Mouse (Mus musculus): ENCODE data around the gene Olfr10.
A peak's percentile ranks its signal among the peaks of the same experiment; 100 is the strongest.
"Not testable (repeated sequence)": the region's sequence is repeated elsewhere in the genome, so short reads cannot be mapped to it uniquely, and the experiment has no call there.

Olfr10 gene

GRCm38 (mm10) chr11:49304441-49304840, at the start of gene Olfr10:
Gene Olfr10, plus strand, starts transcription at chr11:49304741.
- no peak for DNase-seq

- DNase-seq = no peak
These were observed 45.2 kb upstream of the Olfr10 start for GRCm38 (mm10) chr11:49259296-49259695.

GRCm38 (mm10) chr11:49259829-49260228, 44.7 kb upstream of the Olfr10 start:
- no peak for DNase-seq

- peak; percentile 86 for DNase-seq
These were observed 43.8 kb upstream of the Olfr10 start for GRCm38 (mm10) chr11:49260598-49261312.

- peak; percentile 73 for DNase-seq
These were observed 43.2 kb upstream of the Olfr10 start for GRCm38 (mm10) chr11:49261313-49261855.

GRCm38 (mm10) chr11:49262286-49262685, 42.3 kb upstream of the Olfr10 start:
- DNase-seq = no peak

GRCm38 (mm10) chr11:49263149-49263548, 41.4 kb upstream of the Olfr10 start:
- DNase-seq = no peak

GRCm38 (mm10) chr11:49264081-49264480, 40.5 kb upstream of the Olfr10 start:
- no peak for DNase-seq

GRCm38 (mm10) chr11:49264622-49265021, 39.9 kb upstream of the Olfr10 start:
- no peak for DNase-seq

- no peak for DNase-seq
These were observed 39.4 kb upstream of the Olfr10 start for GRCm38 (mm10) chr11:49265101-49265500.

GRCm38 (mm10) chr11:49266671-49267070, 37.9 kb upstream of the Olfr10 start:
- peak; percentile 68 for DNase-seq

- DNase-seq = no peak
These were observed 37.2 kb upstream of the Olfr10 start for GRCm38 (mm10) chr11:49267316-49267715.

- DNase-seq = peak; percentile 51
These were observed 36.5 kb upstream of the Olfr10 start for GRCm38 (mm10) chr11:49267970-49268579.

- DNase-seq = no peak
These were observed 34.8 kb upstream of the Olfr10 start for GRCm38 (mm10) chr11:49269761-49270160.

GRCm38 (mm10) chr11:49270368-49270767, 34.2 kb upstream of the Olfr10 start:
- DNase-seq = no peak

GRCm38 (mm10) chr11:49271334-49271733, 33.2 kb upstream of the Olfr10 start:
- DNase-seq = peak; percentile 61

- DNase-seq = no peak
These were observed 30.6 kb upstream of the Olfr10 start for GRCm38 (mm10) chr11:49273834-49274519.

- DNase-seq = no peak
These were observed 26.3 kb upstream of the Olfr10 start, which contains the start of gene Olfr1393 for GRCm38 (mm10) chr11:49278222-49278621. Gene Olfr1393, plus strand, starts transcription at chr11:49278304.

GRCm38 (mm10) chr11:49284982-49285381, 19.6 kb upstream of the Olfr10 start, which contains the start of gene Olfr1392:
Gene Olfr1392, plus strand, starts transcription at chr11:49285282.
- DNase-seq = not testable (repeated sequence)

GRCm38 (mm10) chr11:49287251-49287650, 17.3 kb upstream of the Olfr10 start:
- no peak for DNase-seq

- no peak for DNase-seq
These were observed 11.8 kb upstream of the Olfr10 start for GRCm38 (mm10) chr11:49292777-49293176.

GRCm38 (mm10) chr11:49308547-49308946, 4.0 kb downstream of the Olfr10 start:
- not testable (repeated sequence) for DNase-seq

GRCm38 (mm10) chr11:49322442-49322841, 17.9 kb downstream of the Olfr10 start, which contains the start of gene Olfr1391:
Gene Olfr1391, plus strand, starts transcription at chr11:49322742.
- no peak for DNase-seq

Data from kidney, postnatal 14 days (tissue).